Mouse (Mus musculus) CD4-positive, CD25-positive, alpha-beta regulatory T cell, adult 9 weeks (primary cell): ENCODE measurements around the gene Vcan. TPM values are rescaled to one million over a fixed set of nuclear protein-coding genes. Genes with fewer than 3 reads are reported as not detected.

Experiments used
- polyA plus RNA-seq: library from polyadenylated mRNA; unstranded; fragments of 100-300 nt; shearing (Covaris generic); gene quantifications from one replicate; pipeline ENCODE4 v1.2.1, GENCODE M21; 2017

Gene Vcan
- polyA plus RNA-seq, result 0.04 TPM

GRCm38 (mm10) chr13:89741766-89742685 lies at the start of gene Vcan:
Gene Vcan (minus strand): TSS chr13:89742509.

Other genes starting within 250 kb of the Vcan start
- 0.10 TPM for gene Hapln1, start 202.7 kb downstream of the Vcan start, polyA plus RNA-seq